20 mouse cellular contexts compared by ENCODE assay signal in the genomic region with DNA sequence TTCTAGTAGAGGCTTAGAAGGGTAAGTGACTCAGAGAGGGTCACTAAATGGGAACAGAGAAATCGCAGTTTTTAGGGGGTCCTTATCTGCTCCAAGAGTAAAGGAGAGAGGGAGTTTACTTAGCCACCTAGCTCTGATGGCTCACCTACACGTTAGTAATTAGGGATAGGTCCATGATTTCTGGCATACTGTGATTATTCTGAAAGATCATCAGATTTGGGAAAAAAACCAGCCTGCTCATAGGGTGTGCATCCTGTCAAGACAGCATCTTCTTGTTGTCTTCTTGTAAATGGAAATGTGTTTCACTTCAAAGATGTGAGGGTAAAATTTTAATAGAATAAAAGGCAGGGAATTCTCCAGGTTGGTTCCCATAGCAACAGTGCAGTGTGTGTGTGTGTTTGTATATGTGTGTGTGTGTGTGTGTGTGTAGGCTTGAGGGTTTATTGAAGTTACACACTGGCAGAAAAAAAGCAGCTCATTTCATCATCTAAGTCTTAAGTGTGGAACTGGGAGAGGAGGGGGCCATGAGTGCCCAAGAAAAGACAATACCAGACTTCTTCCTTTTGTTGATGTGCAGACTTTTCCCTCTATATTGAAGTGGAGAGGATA.
DNase-seq lines count a peak whose midpoint lies in the region; ATAC-seq and TF ChIP-seq lines count a peak whose summit lies in the region.
"Had no signal": no experiment of that assay in that cellular context is flagged by ENCODE, and none has a peak within 500 bp of the region (broad histone marks: within the 10 kb centered on the region; RNA-seq: fewer than 3 reads in every experiment).

No protein-coding gene starts in this region.

- no peak overlapping the region for H3K27ac ChIP-seq in hindbrain, embryonic 14.5 days
- no peak overlapping the region for H3K27ac ChIP-seq in hindbrain, embryonic 12.5 days
- H3K27ac ChIP-seq in midbrain, embryonic 14.5 days (replicated peaks; ENCODE audit: low read depth, low read length), result no peak overlapping the region
- H3K27ac ChIP-seq in midbrain, embryonic 11.5 days (ENCODE audit: low read depth, low read length), result no peak overlapping the region
- H3K27ac ChIP-seq in midbrain, postnatal 0 days (ENCODE audit: low read depth, low read length), result 0 out of 2 replicates have a peak overlapping the region, but pooled peaks have one; percentile 2
- H3K27ac ChIP-seq: heart, embryonic 10.5 days; limb, embryonic 12.5 days had no signal

- no peaks in the 10 kb centered on the region for H3K27me3 ChIP-seq in hindbrain, embryonic 14.5 days (ENCODE audit: control insufficient read depth, insufficient read depth, low read length)
- H3K27me3 ChIP-seq in hindbrain, embryonic 12.5 days, result no peaks in the 10 kb centered on the region
- H3K27me3 ChIP-seq in midbrain, embryonic 14.5 days (ENCODE audit: control insufficient read depth, insufficient read depth, low read length), result no peaks in the 10 kb centered on the region
- no peaks in the 10 kb centered on the region for H3K27me3 ChIP-seq in midbrain, embryonic 11.5 days (ENCODE audit: control insufficient read depth, insufficient read depth, low read length)
- no peaks in the 10 kb centered on the region for H3K27me3 ChIP-seq in midbrain, postnatal 0 days (ENCODE audit: insufficient read depth, low read length)
- H3K27me3 ChIP-seq: limb, embryonic 12.5 days had no signal

- no peaks in the 10 kb centered on the region for H3K36me3 ChIP-seq in hindbrain, embryonic 14.5 days (replicated peaks; ENCODE audit: control insufficient read depth, insufficient read depth)
- no peaks in the 10 kb centered on the region for H3K36me3 ChIP-seq in hindbrain, embryonic 12.5 days
- no peaks in the 10 kb centered on the region for H3K36me3 ChIP-seq in midbrain, embryonic 14.5 days (ENCODE audit: control insufficient read depth, insufficient read depth, low read length)
- no peaks in the 10 kb centered on the region for H3K36me3 ChIP-seq in midbrain, embryonic 11.5 days (ENCODE audit: control insufficient read depth, insufficient read depth, low read length)
- no peaks in the 10 kb centered on the region for H3K36me3 ChIP-seq in midbrain, postnatal 0 days (ENCODE audit: insufficient read depth, low read length)
- H3K36me3 ChIP-seq: heart, embryonic 10.5 days; limb, embryonic 12.5 days had no signal

- no peak overlapping the region for H3K4me2 ChIP-seq in hindbrain, embryonic 14.5 days (replicated peaks)
- no peak overlapping the region for H3K4me2 ChIP-seq in hindbrain, embryonic 12.5 days (replicated peaks)
- H3K4me2 ChIP-seq in midbrain, embryonic 14.5 days (ENCODE audit: low read length), result no peak overlapping the region
- no peak overlapping the region for H3K4me2 ChIP-seq in midbrain, embryonic 11.5 days
- no peak overlapping the region for H3K4me2 ChIP-seq in midbrain, postnatal 0 days (ENCODE audit: low read depth, low read length, poor library complexity, severe bottlenecking)
- H3K4me2 ChIP-seq: limb, embryonic 12.5 days; liver, embryonic 11.5 days had no signal

- WGBS in hindbrain, embryonic 14.5 days, result 72% methylated on average over 2 of the region's 2 CpGs
- WGBS in hindbrain, embryonic 12.5 days, result 78% methylated on average over 2 of the region's 2 CpGs
- WGBS in midbrain, embryonic 14.5 days, result 68% methylated on average over 2 of the region's 2 CpGs
- WGBS in midbrain, embryonic 11.5 days, result 75% methylated on average over 2 of the region's 2 CpGs
- 50% methylated on average over 2 of the region's 2 CpGs for WGBS in midbrain, postnatal 0 days

- H3K4me1 ChIP-seq in hindbrain, embryonic 14.5 days (replicated peaks; ENCODE audit: control insufficient read depth, insufficient read depth, low read length), result no peaks in the 10 kb centered on the region
- H3K4me1 ChIP-seq in hindbrain, embryonic 12.5 days, result no peaks in the 10 kb centered on the region
- no peaks in the 10 kb centered on the region for H3K4me1 ChIP-seq in midbrain, embryonic 14.5 days (ENCODE audit: control insufficient read depth, insufficient read depth, low read length)
- no peaks in the 10 kb centered on the region for H3K4me1 ChIP-seq in midbrain, embryonic 11.5 days (ENCODE audit: control insufficient read depth, insufficient read depth, low read length)
- no peaks in the 10 kb centered on the region for H3K4me1 ChIP-seq in midbrain, postnatal 0 days (ENCODE audit: insufficient read depth, low read length)
- H3K4me1 ChIP-seq: heart, embryonic 10.5 days; limb, embryonic 12.5 days had no signal

- no peak overlapping the region for H3K4me3 ChIP-seq in hindbrain, embryonic 14.5 days (replicated peaks; ENCODE audit: low read length)
- no peak overlapping the region for H3K4me3 ChIP-seq in hindbrain, embryonic 12.5 days
- H3K4me3 ChIP-seq in midbrain, embryonic 14.5 days (replicated peaks; ENCODE audit: low read depth, low read length), result no peak overlapping the region
- no peak overlapping the region for H3K4me3 ChIP-seq in midbrain, embryonic 11.5 days (ENCODE audit: low read depth, low read length)
- H3K4me3 ChIP-seq in midbrain, postnatal 0 days (ENCODE audit: low read depth, low read length), result no peak overlapping the region
- H3K4me3 ChIP-seq: heart, embryonic 10.5 days; limb, embryonic 12.5 days had no signal

- H3K9ac ChIP-seq in hindbrain, embryonic 14.5 days, result no peak overlapping the region
- no peak overlapping the region for H3K9ac ChIP-seq in hindbrain, embryonic 12.5 days
- H3K9ac ChIP-seq in midbrain, embryonic 14.5 days (replicated peaks; ENCODE audit: low read length), result no peak overlapping the region
- H3K9ac ChIP-seq in midbrain, embryonic 11.5 days (ENCODE audit: low read length), result no peak overlapping the region
- H3K9ac ChIP-seq in midbrain, postnatal 0 days (replicated peaks; ENCODE audit: low read length, poor library complexity, severe bottlenecking), result no peak overlapping the region
- H3K9ac ChIP-seq: limb, embryonic 12.5 days had no signal

- DNase-seq in hindbrain, embryonic 14.5 days (ENCODE audit: low spot score), result peak; percentile 55
- peak; percentile 74 for DNase-seq in midbrain, embryonic 14.5 days
- no peak for DNase-seq in midbrain, embryonic 11.5 days (ENCODE audit: low spot score, missing footprints)
- DNase-seq in brain, embryonic 18.5 days (ENCODE audit: low read depth, low spot score), result peak; percentile 18
- peak; percentile 64 for DNase-seq in midbrain, postnatal 0 days (ENCODE audit: low spot score)
- no peak for DNase-seq in heart, postnatal 25 days (ENCODE audit: low spot score)
- DNase-seq: adrenal gland, postnatal 25 days; cerebellum, adult 18-20 months; cerebellum, postnatal 14 days; kidney, adult 9 months; kidney, postnatal 14 days; lung, adult 18-20 months; lung, postnatal 14 days; right cerebral cortex, postnatal 4 days; thymus, postnatal 25 days had no signal

- no peaks in the 10 kb centered on the region for H3K9me3 ChIP-seq in hindbrain, embryonic 14.5 days (ENCODE audit: control insufficient read depth, low read length)
- H3K9me3 ChIP-seq in hindbrain, embryonic 12.5 days (replicated peaks), result no peaks in the 10 kb centered on the region
- H3K9me3 ChIP-seq in midbrain, embryonic 14.5 days (ENCODE audit: control insufficient read depth, low read length), result no peaks in the 10 kb centered on the region
- no peaks in the 10 kb centered on the region for H3K9me3 ChIP-seq in midbrain, embryonic 11.5 days (ENCODE audit: control insufficient read depth, low read length)
- H3K9me3 ChIP-seq in midbrain, postnatal 0 days (ENCODE audit: low read length), result no peaks in the 10 kb centered on the region
- H3K9me3 ChIP-seq: heart, embryonic 10.5 days; limb, embryonic 12.5 days had no signal

- intact Hi-C loops in heart, postnatal 25 days (cut with DNase I), result no loop called here

- TF ChIP-seq CTCF in midbrain, postnatal 0 days (IDR thresholded peaks at IDR 0.05), result no peak

- ATAC-seq in hindbrain, embryonic 14.5 days (ENCODE audit: low FRiP score), result peak; percentile 51; the same call in 1 of the 2 replicates
- ATAC-seq in hindbrain, embryonic 12.5 days (ENCODE audit: low FRiP score), result no peak
- peak; percentile 49; the same call in 1 of the 2 replicates for ATAC-seq in midbrain, embryonic 14.5 days (ENCODE audit: low FRiP score, low TSS enrichment)
- no peak for ATAC-seq in midbrain, embryonic 11.5 days (ENCODE audit: low FRiP score)
- peak; percentile 87 for ATAC-seq in midbrain, postnatal 0 days (ENCODE audit: low FRiP score)
- ATAC-seq: intestine, embryonic 16.5 days had no signal

Comparison
In these comparisons a context has a peak if more than half of its experiments do, and no peak if none do; other contexts are left out.
1. ATAC-seq: peak in hindbrain, embryonic 14.5 days (single experiment), midbrain, embryonic 14.5 days (single experiment) and midbrain, postnatal 0 days (single experiment); none in hindbrain, embryonic 12.5 days (single experiment) and midbrain, embryonic 11.5 days (single experiment).
2. DNase-seq: peak in hindbrain, embryonic 14.5 days (single experiment), midbrain, embryonic 14.5 days (single experiment), brain, embryonic 18.5 days (single experiment) and midbrain, postnatal 0 days (single experiment); none in midbrain, embryonic 11.5 days (single experiment) and heart, postnatal 25 days (single experiment).